Mouse (Mus musculus) ZHBTc4 (cell line): ENCODE measurements around the gene Tgm3.

Experiments used
- DNase-seq: peaks from one replicate; pipeline ENCODE4 v3.0.0-alpha.2; 2011; ENCODE audit warnings: low read depth, low spot score

Tgm3 gene

DNA sequence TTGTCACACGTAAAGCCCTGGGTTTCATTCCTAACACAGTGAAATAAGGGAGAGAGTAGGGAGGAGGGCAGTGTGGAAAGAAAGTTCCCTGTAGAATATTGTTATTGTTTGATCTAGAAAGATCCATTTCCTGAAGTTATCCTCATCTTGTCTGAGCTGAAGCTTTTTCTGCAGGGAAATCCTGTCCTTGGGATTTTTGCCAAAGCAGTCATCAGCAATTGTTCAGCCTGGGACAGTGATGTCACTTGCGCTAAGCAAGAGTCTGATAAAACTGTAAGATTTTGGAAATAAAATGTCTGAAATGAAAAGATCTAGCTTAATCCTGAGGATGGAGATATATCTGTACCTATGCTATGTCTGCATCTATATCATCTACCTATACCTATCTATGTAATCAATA is 58.2 kb downstream of the Tgm3 start:
- no peak for DNase-seq
